Mouse (Mus musculus): Measurements from ENCODE around the gene Stard8. TPM values are rescaled to one million over a fixed set of nuclear protein-coding genes. Genes with fewer than 3 reads are reported as not detected.

Gene Stard8
- total and polyA plus RNA-seq, 3 experiments, result 34.2 to 149 (median 56.4) TPM

- peak; percentile 84 for ATAC-seq (ENCODE audit: extremely low read depth, insufficient number of reproducible peaks, low FRiP score, poor library complexity, severe bottlenecking)
- no peak overlapping the region for H3K4me3 ChIP-seq (ENCODE audit: low read depth, low read length)
- no peaks in the 10 kb centered on the region for H3K36me3 ChIP-seq (replicated peaks)
- H3K27me3 ChIP-seq (ENCODE audit: insufficient read depth, low read length), result no peaks in the 10 kb centered on the region
- TF ChIP-seq GATA2 (IDR thresholded peaks at IDR 0.05; ENCODE audit: borderline replicate concordance, low read depth, low read length) (no peak), CTCF (IDR thresholded peaks at IDR 0.05; ENCODE audit: low read depth, low read length) (peak; percentile 61; the same call in 1 of the 2 replicates)
- H3K4me1 ChIP-seq (ENCODE audit: insufficient read depth, low read depth, low read length), result peaks cover 25% of the 10 kb centered on the region
- no peaks in the 10 kb centered on the region for H3K9me3 ChIP-seq (replicated peaks)
- DNase-seq (ENCODE audit: low spot score), result peak; percentile 18
These were observed 13.5 kb upstream of the Stard8 start for GRCm38 (mm10) chrX:98989574-98989973.

- no peak for DNase-seq (ENCODE audit: low spot score)
- no peaks in the 10 kb centered on the region for H3K36me3 ChIP-seq (replicated peaks)
These were observed 983 bp upstream of the Stard8 start for GRCm38 (mm10) chrX:99002065-99002464.

GRCm38 (mm10) chrX:99010581-99010980, 7.5 kb downstream of the Stard8 start:
- ATAC-seq (ENCODE audit: extremely low read depth, insufficient number of reproducible peaks, low FRiP score, poor library complexity, severe bottlenecking), result no peak
- no peak for DNase-seq (ENCODE audit: low spot score)
- Histone ChIP-seq H3K9me3 (replicated peaks) (no peaks in the 10 kb centered on the region), H3K36me3 (replicated peaks) (no peaks in the 10 kb centered on the region), H3K27me3 (ENCODE audit: insufficient read depth, low read length) (no peaks in the 10 kb centered on the region), H3K4me1 (ENCODE audit: insufficient read depth, low read depth, low read length) (peaks cover 35% of the 10 kb centered on the region), H3K4me3 (ENCODE audit: low read depth, low read length) (no peak overlapping the region)
- TF ChIP-seq CTCF (IDR thresholded peaks at IDR 0.05; ENCODE audit: low read depth, low read length), result no peak

More at GRCm38 (mm10) chrX:99002065-99002464, 983 bp upstream of the Stard8 start:
- Histone ChIP-seq H3K4me3 (ENCODE audit: low read depth, low read length) (no peak overlapping the region), H3K27me3 (ENCODE audit: insufficient read depth, low read length) (no peaks in the 10 kb centered on the region), H3K9me3 (replicated peaks) (no peaks in the 10 kb centered on the region), H3K4me1 (ENCODE audit: insufficient read depth, low read depth, low read length) (peaks cover 18% of the 10 kb centered on the region)
- ATAC-seq (ENCODE audit: extremely low read depth, insufficient number of reproducible peaks, low FRiP score, poor library complexity, severe bottlenecking), result no peak
- no peak for TF ChIP-seq TAL1 (conservative IDR thresholded peaks at IDR 0.05; ENCODE audit: low read depth, low read length)
- TF ChIP-seq CTCF (IDR thresholded peaks at IDR 0.05; ENCODE audit: low read depth, low read length), result no peak
- no peak for TF ChIP-seq POLR2AphosphoS5 (IDR thresholded peaks at IDR 0.05; ENCODE audit: insufficient replicate concordance, low read depth, low read length)
- TF ChIP-seq GATA2 (IDR thresholded peaks at IDR 0.05; ENCODE audit: borderline replicate concordance, low read depth, low read length), result no peak
- no peak for TF ChIP-seq GATA1 (IDR thresholded peaks at IDR 0.05; ENCODE audit: borderline replicate concordance, low read length)

- DNase-seq (ENCODE audit: low spot score), result no peak
- H3K27me3 ChIP-seq (ENCODE audit: insufficient read depth, low read length), result no peaks in the 10 kb centered on the region
- no peaks in the 10 kb centered on the region for H3K36me3 ChIP-seq (replicated peaks)
- ATAC-seq (ENCODE audit: extremely low read depth, insufficient number of reproducible peaks, low FRiP score, poor library complexity, severe bottlenecking), result no peak
- H3K4me1 ChIP-seq (ENCODE audit: insufficient read depth, low read depth, low read length), result peaks cover 38% of the 10 kb centered on the region
- no peaks in the 10 kb centered on the region for H3K9me3 ChIP-seq (replicated peaks)
- TF ChIP-seq POLR2AphosphoS5 (IDR thresholded peaks at IDR 0.05; ENCODE audit: insufficient replicate concordance, low read depth, low read length) (no peak), GATA1 (IDR thresholded peaks at IDR 0.05; ENCODE audit: borderline replicate concordance, low read length) (no peak), TAL1 (conservative IDR thresholded peaks at IDR 0.05; ENCODE audit: low read depth, low read length) (no peak), GATA2 (IDR thresholded peaks at IDR 0.05; ENCODE audit: borderline replicate concordance, low read depth, low read length) (no peak), CTCF (IDR thresholded peaks at IDR 0.05; ENCODE audit: low read depth, low read length) (no peak)
- no peak overlapping the region for H3K4me3 ChIP-seq (ENCODE audit: low read depth, low read length)
These were observed 8.2 kb downstream of the Stard8 start for GRCm38 (mm10) chrX:99011281-99011680.

- no peak for ATAC-seq (ENCODE audit: extremely low read depth, insufficient number of reproducible peaks, low FRiP score, poor library complexity, severe bottlenecking)
- no peaks in the 10 kb centered on the region for H3K36me3 ChIP-seq (replicated peaks)
- H3K4me1 ChIP-seq (ENCODE audit: insufficient read depth, low read depth, low read length), result peaks cover 48% of the 10 kb centered on the region
- H3K27me3 ChIP-seq (ENCODE audit: insufficient read depth, low read length), result no peaks in the 10 kb centered on the region
- no peak overlapping the region for H3K4me3 ChIP-seq (ENCODE audit: low read depth, low read length)
- no peak for TF ChIP-seq POLR2AphosphoS5 (IDR thresholded peaks at IDR 0.05; ENCODE audit: insufficient replicate concordance, low read depth, low read length)
- no peak for TF ChIP-seq TAL1 (conservative IDR thresholded peaks at IDR 0.05; ENCODE audit: low read depth, low read length)
- no peak for TF ChIP-seq GATA2 (IDR thresholded peaks at IDR 0.05; ENCODE audit: borderline replicate concordance, low read depth, low read length)
- no peak for TF ChIP-seq CTCF (IDR thresholded peaks at IDR 0.05; ENCODE audit: low read depth, low read length)
- no peak for TF ChIP-seq GATA1 (IDR thresholded peaks at IDR 0.05; ENCODE audit: borderline replicate concordance, low read length)
- DNase-seq (ENCODE audit: low spot score), result no peak
- H3K9me3 ChIP-seq (replicated peaks), result no peaks in the 10 kb centered on the region
These were observed 9.4 kb downstream of the Stard8 start for GRCm38 (mm10) chrX:99012486-99012885.

- no peaks in the 10 kb centered on the region for H3K27me3 ChIP-seq (ENCODE audit: insufficient read depth, low read length)
- no peaks in the 10 kb centered on the region for H3K36me3 ChIP-seq (replicated peaks)
- DNase-seq (ENCODE audit: low spot score) (no peak), ATAC-seq (ENCODE audit: extremely low read depth, insufficient number of reproducible peaks, low FRiP score, poor library complexity, severe bottlenecking) (peak; percentile 79)
- H3K9me3 ChIP-seq (replicated peaks), result no peaks in the 10 kb centered on the region
- H3K4me3 ChIP-seq (ENCODE audit: low read depth, low read length), result no peak overlapping the region; the same call in 1 of the 2 replicates
- TF ChIP-seq POLR2AphosphoS5 (IDR thresholded peaks at IDR 0.05; ENCODE audit: insufficient replicate concordance, low read depth, low read length), result no peak
- TF ChIP-seq TAL1 (conservative IDR thresholded peaks at IDR 0.05; ENCODE audit: low read depth, low read length), result peak; percentile 71
- peaks cover 67% of the 10 kb centered on the region for H3K4me1 ChIP-seq (ENCODE audit: insufficient read depth, low read depth, low read length)
These were observed 12.7 kb downstream of the Stard8 start for GRCm38 (mm10) chrX:99015705-99016104.

- no peaks in the 10 kb centered on the region for H3K36me3 ChIP-seq (replicated peaks)
- no peaks in the 10 kb centered on the region for H3K9me3 ChIP-seq (replicated peaks)
- no peak overlapping the region; the same call in 1 of the 2 replicates for H3K4me3 ChIP-seq (ENCODE audit: low read depth, low read length)
- TF ChIP-seq GATA1 (IDR thresholded peaks at IDR 0.05; ENCODE audit: borderline replicate concordance, low read length), result no peak
- TF ChIP-seq CTCF (IDR thresholded peaks at IDR 0.05; ENCODE audit: low read depth, low read length), result no peak
- TF ChIP-seq GATA2 (IDR thresholded peaks at IDR 0.05; ENCODE audit: borderline replicate concordance, low read depth, low read length), result no peak
- TF ChIP-seq TAL1 (conservative IDR thresholded peaks at IDR 0.05; ENCODE audit: low read depth, low read length), result no peak
- no peak for TF ChIP-seq POLR2AphosphoS5 (IDR thresholded peaks at IDR 0.05; ENCODE audit: insufficient replicate concordance, low read depth, low read length)
- ATAC-seq (ENCODE audit: extremely low read depth, insufficient number of reproducible peaks, low FRiP score, poor library complexity, severe bottlenecking) (no peak), DNase-seq (ENCODE audit: low spot score) (no peak)
- peaks cover 76% of the 10 kb centered on the region for H3K4me1 ChIP-seq (ENCODE audit: insufficient read depth, low read depth, low read length)
- H3K27me3 ChIP-seq (ENCODE audit: insufficient read depth, low read length), result no peaks in the 10 kb centered on the region
These were observed 13.9 kb downstream of the Stard8 start for GRCm38 (mm10) chrX:99016987-99017386.

Measured in G1E (cell line).